32 mouse cellular contexts compared by ENCODE assay signal in the genomic region with DNA sequence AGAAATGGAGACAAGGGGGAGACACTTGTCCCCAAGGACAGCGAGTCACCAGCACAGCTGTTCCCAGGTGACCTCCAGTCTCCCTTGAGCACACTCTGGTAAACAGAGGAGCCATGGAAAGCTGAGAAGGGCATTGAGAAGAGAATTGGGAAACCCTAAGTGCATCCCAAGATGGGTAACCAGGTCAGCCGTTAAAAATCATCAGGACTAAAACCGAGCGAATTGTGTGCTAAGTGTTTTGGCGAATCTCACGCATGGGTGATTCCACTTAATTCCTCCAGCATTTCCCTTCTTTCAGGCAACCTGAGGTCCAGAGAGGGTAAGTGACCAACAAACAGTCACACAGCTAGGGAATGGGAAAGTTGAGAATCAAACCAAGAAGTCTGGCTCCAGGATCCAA. TPM values are rescaled to one million over a fixed set of nuclear protein-coding genes. Genes with fewer than 3 reads are reported as not detected.
DNase-seq lines count a peak whose midpoint lies in the region; ATAC-seq and TF ChIP-seq lines count a peak whose summit lies in the region.
"Had no signal": no experiment of that assay in that cellular context is flagged by ENCODE, and none has a peak within 500 bp of the region (broad histone marks: within the 10 kb centered on the region; RNA-seq: fewer than 3 reads in every experiment).

No protein-coding gene starts in this region.

- peaks cover 12% of the 10 kb centered on the region for H3K4me1 ChIP-seq in heart, embryonic 12.5 days (replicated peaks)
- H3K4me1 ChIP-seq in limb, embryonic 12.5 days (replicated peaks): peaks cover 6% of the 10 kb centered on the region
- H3K4me1 ChIP-seq in limb, embryonic 10.5 days: peaks cover 17% of the 10 kb centered on the region

- no peaks in the 10 kb centered on the region for H3K79me2 ChIP-seq in C2C12 (ENCODE audit: control insufficient read depth, insufficient read depth)

- intact Hi-C loops in heart, postnatal 14 days (cut with DNase I): no loop called here

- H3K9me3 ChIP-seq in heart, embryonic 12.5 days (replicated peaks): no peaks in the 10 kb centered on the region
- no peaks in the 10 kb centered on the region for H3K9me3 ChIP-seq in limb, embryonic 12.5 days
- H3K9me3 ChIP-seq in limb, embryonic 10.5 days (replicated peaks): no peaks in the 10 kb centered on the region
- H3K9me3 ChIP-seq: embryonic facial prominence, embryonic 10.5 days; embryonic facial prominence, embryonic 13.5 days; heart, embryonic 15.5 days; hindbrain, embryonic 12.5 days had no signal

- no peaks in the 10 kb centered on the region for H3K36me3 ChIP-seq in heart, embryonic 12.5 days
- H3K36me3 ChIP-seq in limb, embryonic 12.5 days: no peaks in the 10 kb centered on the region
- no peaks in the 10 kb centered on the region for H3K36me3 ChIP-seq in limb, embryonic 10.5 days
- H3K36me3 ChIP-seq in C2C12 (ENCODE audit: control insufficient read depth, insufficient read depth): no peaks in the 10 kb centered on the region
- H3K36me3 ChIP-seq: embryonic facial prominence, embryonic 10.5 days; embryonic facial prominence, embryonic 13.5 days; heart, embryonic 15.5 days; hindbrain, embryonic 12.5 days had no signal

- no peak for DNase-seq in heart, postnatal 14 days
- no peak for DNase-seq in limb, embryonic 10.5 days (ENCODE audit: low spot score)
- peak; percentile 68 for DNase-seq in retina, postnatal 1 day
- DNase-seq in right cerebral cortex, postnatal 25 days: no peak
- DNase-seq: adrenal gland, adult 2 months; adrenal gland, postnatal 14 days; B cell, adult 2 months; cerebellum, adult 11 months; cerebellum, adult 2 months; cerebellum, postnatal 36 days; embryo, embryonic 11 days; forebrain, postnatal 0 days; gastrocnemius, adult 2 months; gastrocnemius, postnatal 14 days; heart, adult 11 months; heart, postnatal 10 days; heart, postnatal 4 days had no signal

- no peak overlapping the region for H3K4me3 ChIP-seq in heart, embryonic 12.5 days
- H3K4me3 ChIP-seq in limb, embryonic 12.5 days (replicated peaks): no peak overlapping the region
- no peak overlapping the region for H3K4me3 ChIP-seq in limb, embryonic 10.5 days
- no peak overlapping the region for H3K4me3 ChIP-seq in C2C12 (ENCODE audit: insufficient read depth, poor library complexity, severe bottlenecking)
- H3K4me3 ChIP-seq: embryonic facial prominence, embryonic 10.5 days; embryonic facial prominence, embryonic 13.5 days; erythroblast, embryonic 14.5 days; gastrocnemius, adult 2 months; heart, embryonic 15.5 days; hindbrain, embryonic 12.5 days had no signal

- no peak for ATAC-seq in heart, embryonic 12.5 days (ENCODE audit: insufficient number of reproducible peaks, low FRiP score)
- ATAC-seq in limb, embryonic 12.5 days (ENCODE audit: insufficient number of reproducible peaks, insufficient read depth, low FRiP score, low TSS enrichment, low read depth): no peak
- ATAC-seq: CD4-positive, CD25-positive, alpha-beta regulatory T cell, adult 4 months; forebrain, embryonic 14.5 days; forebrain, postnatal 0 days; hindbrain, embryonic 16.5 days had no signal

- H3K79me3 ChIP-seq in C2C12 (ENCODE audit: low read depth): no peaks in the 10 kb centered on the region

- no peak overlapping the region for H3K27ac ChIP-seq in heart, embryonic 12.5 days (ENCODE audit: poor library complexity, severe bottlenecking)
- H3K27ac ChIP-seq in limb, embryonic 12.5 days: no peak overlapping the region
- no peak overlapping the region for H3K27ac ChIP-seq in limb, embryonic 10.5 days
- H3K27ac ChIP-seq: embryonic facial prominence, embryonic 10.5 days; embryonic facial prominence, embryonic 13.5 days; gastrocnemius, adult 2 months; heart, embryonic 15.5 days; hindbrain, embryonic 12.5 days had no signal

- H3ac ChIP-seq in C2C12 (ENCODE audit: control insufficient read depth, insufficient read length, low read depth): no peak overlapping the region

- TF ChIP-seq CTCF in C2C12 (IDR thresholded peaks at IDR 0.05; ENCODE audit: control insufficient read depth, insufficient read depth, insufficient read length): no peak

- 66% methylated on average over 6 of the region's 6 CpGs for WGBS in heart, embryonic 12.5 days
- 77% methylated on average over 6 of the region's 6 CpGs for WGBS in limb, embryonic 12.5 days
- WGBS in limb, embryonic 10.5 days: 84% methylated on average over 6 of the region's 6 CpGs

- 0 out of 2 replicates have a peak overlapping the region, but pooled peaks have one; percentile 9 for H3K4me2 ChIP-seq in heart, embryonic 12.5 days
- no peak overlapping the region for H3K4me2 ChIP-seq in limb, embryonic 12.5 days
- H3K4me2 ChIP-seq: embryonic facial prominence, embryonic 13.5 days; heart, embryonic 11.5 days; heart, embryonic 15.5 days; hindbrain, embryonic 12.5 days had no signal

- no peak overlapping the region for H3K9ac ChIP-seq in heart, embryonic 12.5 days
- peak overlapping the region; percentile 2; the same call in 1 of the 2 replicates for H3K9ac ChIP-seq in limb, embryonic 12.5 days (replicated peaks)
- H3K9ac ChIP-seq: embryonic facial prominence, embryonic 13.5 days; forebrain, postnatal 0 days; heart, embryonic 15.5 days; hindbrain, embryonic 12.5 days had no signal

- peaks cover 64% of the 10 kb centered on the region for H3K27me3 ChIP-seq in heart, embryonic 12.5 days (replicated peaks)
- H3K27me3 ChIP-seq in limb, embryonic 12.5 days: peaks cover 48% of the 10 kb centered on the region
- H3K27me3 ChIP-seq in limb, embryonic 10.5 days (ENCODE audit: low read depth, poor library complexity, severe bottlenecking): peaks cover 60% of the 10 kb centered on the region
- H3K27me3 ChIP-seq in C2C12 (ENCODE audit: control insufficient read depth, insufficient read depth, insufficient read length): peaks cover 13% of the 10 kb centered on the region

TF ChIP-seq in C2C12, 6 proteins besides CTCF, POLR2A, EP300 and RAD21:
- peak; percentile 33 for TF ChIP-seq MYOD1 (IDR thresholded peaks at IDR 0.05; ENCODE audit: control insufficient read depth, insufficient read length, low read depth)
- no peak for TF ChIP-seq MYOG (IDR thresholded peaks at IDR 0.05; ENCODE audit: control insufficient read depth, extremely low read depth, insufficient read length)
- no peak for TF ChIP-seq CEBPB (IDR thresholded peaks at IDR 0.05; ENCODE audit: low read depth)
- no peak for TF ChIP-seq USF1 (IDR thresholded peaks at IDR 0.05; ENCODE audit: low read depth)
- TF ChIP-seq FOSL1 (IDR thresholded peaks at IDR 0.05; ENCODE audit: insufficient read depth, low read length, poor library complexity, severe bottlenecking): no peak
TF ChIP-seq in C2C12: peak in this region for 1.

RNA-seq across cellular contexts. Expression of a gene that starts 3.9 kb away (rescaled TPM):
- 0.08 TPM in 1 of 2 replicates, not detected in the other for polyA plus RNA-seq in heart, embryonic 12.5 days (2016; fragmentation: Nextera tagmentation; extraction: Ambion mirVana)
- not detected for total RNA-seq in heart, postnatal 14 days (2021)
- 0.11 and 0.17 TPM in 2 replicates for polyA plus RNA-seq in limb, embryonic 12.5 days (2016; fragmentation: Nextera tagmentation; extraction: Ambion mirVana)
- polyA plus RNA-seq in limb, embryonic 10.5 days (2016; fragmentation: Nextera tagmentation; extraction: Ambion mirVana): 0.30 TPM in 1 of 2 replicates, not detected in the other
- 0.06 TPM for polyA plus RNA-seq in C2C12 (2012; fragmentation: generic; extraction: Trizol)
- total RNA-seq: adrenal gland, adult 2 months; adrenal gland, postnatal 14 days; gastrocnemius, adult 2 months; gastrocnemius, postnatal 14 days; gastrocnemius, postnatal 4 days; heart, adult 8-10 months; heart, postnatal 10 days; heart, postnatal 4 days; MEL had no signal
- polyA plus RNA-seq: adrenal gland, adult 2 months; CD4-positive, CD25-positive, alpha-beta regulatory T cell, adult 4 months; erythroblast, embryonic 14.5 days; heart, embryonic 11.5 days had no signal

RNA-seq across cellular contexts. Expression of a gene that starts 42.7 kb away (rescaled TPM):
- polyA plus RNA-seq in heart, embryonic 12.5 days (2016; fragmentation: Nextera tagmentation; extraction: Ambion mirVana): 0.24 and 0.54 TPM in 2 replicates
- total RNA-seq in heart, postnatal 14 days (2021): under 1 TPM; 0.41 to 0.79 TPM
- polyA plus RNA-seq in limb, embryonic 12.5 days (2016; fragmentation: Nextera tagmentation; extraction: Ambion mirVana): 0.19 TPM in 1 of 2 replicates, not detected in the other
- polyA plus RNA-seq in limb, embryonic 10.5 days (2016; fragmentation: Nextera tagmentation; extraction: Ambion mirVana): 0.11 and 0.16 TPM in 2 replicates
- polyA plus RNA-seq in C2C12 (2012; fragmentation: generic; extraction: Trizol): 0.46 TPM
- total RNA-seq: adrenal gland, adult 2 months had no signal
- polyA plus RNA-seq: CD4-positive, CD25-positive, alpha-beta regulatory T cell, adult 4 months; erythroblast, embryonic 14.5 days; forebrain, embryonic 14.5 days had no signal

RNA-seq across cellular contexts. Expression of a gene that starts 50.2 kb away (rescaled TPM):
- polyA plus RNA-seq in heart, embryonic 12.5 days (2016; fragmentation: Nextera tagmentation; extraction: Ambion mirVana): 83.8 and 95.1 TPM in 2 replicates
- total RNA-seq in heart, postnatal 14 days (2021): 10 to 100 TPM; 55.7 to 57.1 TPM
- 131 and 144 TPM in 2 replicates for polyA plus RNA-seq in limb, embryonic 12.5 days (2016; fragmentation: Nextera tagmentation; extraction: Ambion mirVana)
- 151 and 152 TPM in 2 replicates for polyA plus RNA-seq in limb, embryonic 10.5 days (2016; fragmentation: Nextera tagmentation; extraction: Ambion mirVana)
- polyA plus RNA-seq in C2C12 (2012; fragmentation: generic; extraction: Trizol): 16.1 TPM
